Mouse (Mus musculus) limb, embryonic 13.5 days (tissue): ENCODE data around the gene Galnt2. TPM values are rescaled to one million over a fixed set of nuclear protein-coding genes. Genes with fewer than 3 reads are reported as not detected.

Source experiments
- ATAC-seq: fragments of 200-750 bp; cut with Nextera tagmentation; 2 replicates; pipeline ENCODE4 v1.8.0; 2017; ENCODE audit warnings: low read depth, moderate number of reproducible peaks, moderate TSS enrichment; ENCODE audit not compliant: low FRiP score
- H3K27ac ChIP-seq: fragments of 300-500 bp; sonication (generic); 2 replicates; pipeline ENCODE4 v1.5.1; 2015; ENCODE audit warnings: inconsistent platforms, mild to moderate bottlenecking, moderate library complexity
- H3K27me3 ChIP-seq: fragments of 300-500 bp; sonication (generic); 2 replicates; pipeline ENCODE4 v1.6.1; 2015; ENCODE audit warnings: mild to moderate bottlenecking, inconsistent platforms
- H3K36me3 ChIP-seq: fragments of 300-500 bp; sonication (generic); 2 replicates; pipeline ENCODE4 v1.6.1; 2015; ENCODE audit warnings: inconsistent platforms, mild to moderate bottlenecking, moderate library complexity
- H3K4me1 ChIP-seq: fragments of 300-500 bp; sonication (generic); 2 replicates; pipeline ENCODE4 v1.6.1; 2015; ENCODE audit warnings: inconsistent platforms
- H3K4me2 ChIP-seq: fragments of 300-500 bp; sonication (generic); replicated peaks from 2 replicates; pipeline ENCODE4 v1.6.1; 2015; ENCODE audit warnings: inconsistent platforms, mild to moderate bottlenecking, moderate library complexity
- H3K4me3 ChIP-seq: fragments of 300-500 bp; sonication (generic); 2 replicates; pipeline ENCODE4 v1.5.1; 2015; ENCODE audit warnings: moderate library complexity, mild to moderate bottlenecking, inconsistent platforms
- H3K9ac ChIP-seq: fragments of 300-500 bp; sonication (generic); 2 replicates; pipeline ENCODE4 v1.6.1; 2015; ENCODE audit warnings: mild to moderate bottlenecking, inconsistent platforms
- H3K9me3 ChIP-seq: fragments of 300-500 bp; sonication (generic); 2 replicates; pipeline ENCODE4 v1.6.1; 2016; ENCODE audit warnings: inconsistent platforms
- WGBS: fragments of 180-500 bp; shearing (Covaris S2); methylation state at CpG from one replicate; pipeline ENCODE4 v1.1.7; 2015; 5-methylcytosine and 5-hydroxymethylcytosine counted together
- polyA plus RNA-seq: library from polyadenylated mRNA; unstranded; fragments of >200 nt; fragmentation: Nextera tagmentation; extraction: Ambion mirVana; gene quantifications from 2 replicates; pipeline ENCODE4 v1.2.1, GENCODE M21; 2015

Gene Galnt2
- polyA plus RNA-seq, 1 experiment from 2014 or later = 48.0 TPM

DNA sequence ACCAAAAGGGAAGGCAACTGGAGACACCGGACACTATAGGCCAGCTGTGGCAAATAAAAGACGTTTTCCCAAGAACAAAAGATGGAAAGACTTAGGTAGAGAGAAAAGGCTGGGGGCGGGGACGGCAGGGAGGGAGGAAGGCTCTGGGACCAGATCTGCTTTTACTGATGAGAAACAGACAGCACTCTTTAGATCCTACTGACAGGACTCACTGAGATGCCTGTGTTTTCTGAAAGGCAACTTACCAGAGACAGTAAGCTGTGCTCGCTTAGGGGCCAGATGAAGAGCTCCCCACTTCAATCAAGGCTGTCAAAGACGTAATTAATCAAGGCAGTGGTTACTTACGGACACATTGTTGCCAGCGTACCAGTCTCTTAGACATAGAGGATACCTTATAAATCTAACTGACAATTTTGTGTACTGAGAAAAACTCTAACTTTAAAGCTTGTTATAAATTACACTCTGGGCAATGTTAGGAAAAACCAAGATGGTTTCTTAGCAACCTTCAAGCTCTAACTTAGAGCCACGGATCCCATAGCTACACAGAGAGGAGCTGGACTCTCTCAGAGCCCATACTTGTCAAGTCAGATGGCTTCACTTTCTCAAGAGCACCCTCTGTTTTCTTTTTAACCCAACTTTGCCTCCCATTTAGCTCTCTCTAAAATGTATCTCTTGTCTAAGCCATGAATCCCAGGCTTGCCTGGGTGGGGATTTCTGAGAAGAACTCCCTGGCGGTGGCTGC lies 161.3 kb downstream of the Galnt2 start:
- no peaks in the 10 kb centered on the region for H3K36me3 ChIP-seq
- no peaks in the 10 kb centered on the region for H3K27me3 ChIP-seq
- 41% methylated on average over 10 of the region's 10 CpGs for WGBS
- H3K9ac ChIP-seq = no peak overlapping the region
- ATAC-seq = no peak
- no peak overlapping the region for H3K4me2 ChIP-seq
- peak overlapping the region; percentile 39; the same call in 1 of the 2 replicates for H3K27ac ChIP-seq
- H3K9me3 ChIP-seq = no peaks in the 10 kb centered on the region
- H3K4me1 ChIP-seq = peaks cover 4% of the 10 kb centered on the region; the same call in 1 of the 2 replicates
- H3K4me3 ChIP-seq = no peak overlapping the region

DNA sequence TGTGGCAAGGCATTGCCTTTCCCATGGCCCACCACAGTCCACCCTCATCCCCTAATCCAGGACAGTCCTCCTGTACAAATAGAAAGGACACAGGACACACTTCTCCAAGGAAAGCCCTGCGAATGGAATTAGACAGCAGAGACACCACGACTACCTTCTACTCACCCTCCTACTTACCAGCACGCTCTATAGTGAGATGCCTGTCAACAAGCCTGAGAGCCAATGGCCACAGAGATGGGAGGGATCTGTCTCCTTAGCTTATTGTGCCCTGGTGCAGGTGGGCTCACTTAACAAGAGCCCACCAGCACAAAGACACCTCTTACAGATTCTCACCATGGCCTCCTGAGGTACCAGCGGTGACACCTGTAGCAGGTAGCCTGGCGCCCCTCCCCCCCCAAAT lies 161.8 kb downstream of the Galnt2 start:
- Histone ChIP-seq H3K36me3 (no peaks in the 10 kb centered on the region), H3K27me3 (no peaks in the 10 kb centered on the region), H3K9me3 (no peaks in the 10 kb centered on the region), H3K9ac (no peak overlapping the region), H3K4me1 (peaks cover 5% of the 10 kb centered on the region; the same call in 1 of the 2 replicates), H3K4me3 (no peak overlapping the region), H3K4me2 (no peak overlapping the region), H3K27ac (peak overlapping the region; percentile 33; the same call in 1 of the 2 replicates)
- 76% methylated on average over 5 of the region's 5 CpGs for WGBS
- ATAC-seq = no peak

GRCm38 (mm10) chr8:124393927-124394326 lies 162.7 kb downstream of the Galnt2 start:
- ATAC-seq = no peak
- H3K36me3 ChIP-seq = no peaks in the 10 kb centered on the region
- no peak overlapping the region for H3K4me2 ChIP-seq
- no peak overlapping the region for H3K27ac ChIP-seq
- no peaks in the 10 kb centered on the region for H3K27me3 ChIP-seq
- no peaks in the 10 kb centered on the region for H3K9me3 ChIP-seq
- peaks cover 5% of the 10 kb centered on the region; the same call in 1 of the 2 replicates for H3K4me1 ChIP-seq
- H3K4me3 ChIP-seq = no peak overlapping the region
- H3K9ac ChIP-seq = no peak overlapping the region
- 78% methylated on average over 4 of the region's 4 CpGs for WGBS

DNA sequence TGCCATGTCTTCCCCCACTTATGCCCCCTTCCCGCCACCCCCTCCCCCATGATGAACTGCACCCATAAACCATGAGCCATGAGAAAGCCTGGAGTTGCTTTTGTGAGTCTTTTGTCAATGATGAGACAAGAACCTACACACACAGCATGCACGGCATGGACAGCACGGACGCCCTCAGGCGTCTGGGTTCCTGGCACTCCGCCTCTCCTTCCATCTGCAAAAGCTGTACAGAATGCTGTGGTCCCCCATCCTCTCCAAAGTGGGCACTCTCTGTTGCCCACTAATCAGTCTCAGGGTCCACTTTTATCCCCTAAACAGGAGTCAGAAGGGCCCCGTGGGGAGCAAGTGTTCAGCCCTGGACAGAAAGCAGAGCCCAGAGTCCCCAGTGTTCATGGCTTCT lies 163.8 kb downstream of the Galnt2 start:
- Histone ChIP-seq H3K36me3 (no peaks in the 10 kb centered on the region), H3K4me3 (no peak overlapping the region), H3K9me3 (no peaks in the 10 kb centered on the region), H3K27me3 (no peaks in the 10 kb centered on the region), H3K4me2 (no peak overlapping the region), H3K9ac (no peak overlapping the region), H3K27ac (no peak overlapping the region), H3K4me1 (peaks cover 5% of the 10 kb centered on the region; the same call in 1 of the 2 replicates)
- ATAC-seq = no peak
- 84% methylated on average over 7 of the region's 7 CpGs for WGBS

Other genes with a start within 250 kb of the Galnt2 start
- gene Abcb10, start 248.3 kb upstream of the Galnt2 start, polyA plus RNA-seq = 17.0 TPM in 2 replicates
- gene Taf5l, start 210.0 kb upstream of the Galnt2 start, polyA plus RNA-seq = 36.4 and 38.7 TPM in 2 replicates
- 4.5 and 5.5 TPM in 2 replicates for gene Urb2, start 209.9 kb upstream of the Galnt2 start, polyA plus RNA-seq
- 2.4 and 3.0 TPM in 2 replicates for gene Pgbd5, start 208.3 kb downstream of the Galnt2 start, polyA plus RNA-seq